Mouse (Mus musculus): ENCODE data around the gene Snx33. TPM values are rescaled to one million over a fixed set of nuclear protein-coding genes. Genes with fewer than 3 reads are reported as not detected.

Snx33 gene
- total and polyA plus RNA-seq, 3 experiments: 1.7 to 3.2 (median 2.6) TPM

- TF ChIP-seq BHLHE40 (IDR thresholded peaks at IDR 0.05; ENCODE audit: low read depth, low read length): peak; percentile 93
- TF ChIP-seq TCF12 (IDR thresholded peaks at IDR 0.05; ENCODE audit: low read depth, low read length): no peak
- peak; percentile 28 to 57; a peak in 3 of 4 replicates for TF ChIP-seq CTCF (conservative IDR thresholded peaks at IDR 0.05 in 1 of 2, IDR thresholded peaks at IDR 0.05 in 1 of 2; ENCODE audit: low read depth in 2 of 2, low read length in 2 of 2)
- no peak for TF ChIP-seq E2F4 (IDR thresholded peaks at IDR 0.05; ENCODE audit: insufficient replicate concordance, low read depth, low read length)
- no peak for TF ChIP-seq ZMIZ1 (IDR thresholded peaks at IDR 0.05; ENCODE audit: low read depth, low read length)
- peak; percentile 30; the same call in 1 of the 2 replicates for TF ChIP-seq SMC3 (IDR thresholded peaks at IDR 0.05; ENCODE audit: low read depth, low read length)
- H3K9ac ChIP-seq (ENCODE audit: insufficient read depth, low read depth): no peak overlapping the region
- H3K9me3 ChIP-seq (replicated peaks; ENCODE audit: low read length): no peaks in the 10 kb centered on the region
- DNase-seq (ENCODE audit: extremely low read depth): no peak
- H3K4me1 ChIP-seq (ENCODE audit: control insufficient read depth in 1 of 2, insufficient read depth in 2 of 2): peaks cover 14 to 21% of the 10 kb centered on the region in 2 experiments; a peak in 3 of 4 replicates
- in situ Hi-C loops (cut with MboI; ENCODE audit: low pct_ligation_motif_present, low pct_unique_long_range_greater_than_20kb, low sequenced_read_pairs) (no loop called here), dilution Hi-C loops (cut with MboI; ENCODE audit: extremely low pct_ligation_motif_present, extremely low pct_unique_long_range_greater_than_20kb, low sequenced_read_pairs) (no loop called here)
- H3K27me3 ChIP-seq (replicated peaks): peaks cover 62% of the 10 kb centered on the region
- H3K4me3 ChIP-seq (replicated peaks in 1 of 3; ENCODE audit: low read depth in 2 of 3, low read length in 2 of 3, poor library complexity in 1 of 3): no peak overlapping the region
- no peak overlapping the region for H3K4me2 ChIP-seq (ENCODE audit: insufficient read depth, low read depth, poor library complexity, severe bottlenecking)
- H3K36me3 ChIP-seq (replicated peaks in 1 of 2; ENCODE audit: control insufficient read depth in 1 of 2, insufficient read depth in 1 of 2, low read length in 1 of 2): no peaks in the 10 kb centered on the region
- no peaks in the 10 kb centered on the region for H3K79me2 ChIP-seq (replicated peaks; ENCODE audit: control insufficient read depth, extremely low read depth, insufficient read depth, poor library complexity, severe bottlenecking)
- no peak overlapping the region for H3K27ac ChIP-seq (ENCODE audit: insufficient read depth, low read depth)
Observed at GRCm38 (mm10) chr9:56886113-56886512, 42.1 kb downstream of the Snx33 start.

GRCm38 (mm10) chr9:56884328-56884727 lies 43.8 kb downstream of the Snx33 start:
- Histone ChIP-seq H3K27ac (ENCODE audit: insufficient read depth, low read depth) (no peak overlapping the region), H3K9me3 (replicated peaks; ENCODE audit: low read length) (no peaks in the 10 kb centered on the region), H3K27me3 (replicated peaks) (peaks cover 71% of the 10 kb centered on the region), H3K36me3 (replicated peaks in 1 of 2; ENCODE audit: control insufficient read depth in 1 of 2, insufficient read depth in 1 of 2, low read length in 1 of 2) (no peaks in the 10 kb centered on the region), H3K4me3 (replicated peaks in 1 of 3; ENCODE audit: low read depth in 2 of 3, low read length in 2 of 3, poor library complexity in 1 of 3) (no peak overlapping the region), H3K4me1 (ENCODE audit: control insufficient read depth in 1 of 2, insufficient read depth in 2 of 2) (peaks cover 11 to 12% of the 10 kb centered on the region in 2 experiments; a peak in 3 of 4 replicates), H3K9ac (ENCODE audit: insufficient read depth, low read depth) (no peak overlapping the region), H3K79me2 (replicated peaks; ENCODE audit: control insufficient read depth, extremely low read depth, insufficient read depth, poor library complexity, severe bottlenecking) (no peaks in the 10 kb centered on the region), H3K4me2 (ENCODE audit: insufficient read depth, low read depth, poor library complexity, severe bottlenecking) (no peak overlapping the region)
- no peak for DNase-seq (ENCODE audit: extremely low read depth)
- in situ Hi-C loops (cut with MboI; ENCODE audit: low pct_ligation_motif_present, low pct_unique_long_range_greater_than_20kb, low sequenced_read_pairs) (no loop called here), dilution Hi-C loops (cut with MboI; ENCODE audit: extremely low pct_ligation_motif_present, extremely low pct_unique_long_range_greater_than_20kb, low sequenced_read_pairs) (no loop called here)
- no peak for TF ChIP-seq MXI1 (IDR thresholded peaks at IDR 0.05; ENCODE audit: low read depth, low read length)
- no peak for TF ChIP-seq E2F4 (IDR thresholded peaks at IDR 0.05; ENCODE audit: insufficient replicate concordance, low read depth, low read length)
- TF ChIP-seq USF2 (conservative IDR thresholded peaks at IDR 0.05; ENCODE audit: low read depth, low read length): no peak

- H3K36me3 ChIP-seq (replicated peaks in 1 of 2; ENCODE audit: control insufficient read depth in 1 of 2, insufficient read depth in 1 of 2, low read length in 1 of 2): no peaks in the 10 kb centered on the region
- H3K27me3 ChIP-seq (replicated peaks): peaks cover 70% of the 10 kb centered on the region
- DNase-seq (ENCODE audit: extremely low read depth): no peak
- in situ Hi-C loops (cut with MboI; ENCODE audit: low pct_ligation_motif_present, low pct_unique_long_range_greater_than_20kb, low sequenced_read_pairs) (no loop called here), dilution Hi-C loops (cut with MboI; ENCODE audit: extremely low pct_ligation_motif_present, extremely low pct_unique_long_range_greater_than_20kb, low sequenced_read_pairs) (no loop called here)
- H3K27ac ChIP-seq (ENCODE audit: insufficient read depth, low read depth): no peak overlapping the region
- no peaks in the 10 kb centered on the region for H3K9me3 ChIP-seq (replicated peaks; ENCODE audit: low read length)
- TF ChIP-seq NELFE (IDR thresholded peaks at IDR 0.05; ENCODE audit: low read depth, low read length) (no peak), USF1 (IDR thresholded peaks at IDR 0.05; ENCODE audit: low read depth, low read length) (no peak)
- H3K4me2 ChIP-seq (ENCODE audit: insufficient read depth, low read depth, poor library complexity, severe bottlenecking): no peak overlapping the region
- H3K9ac ChIP-seq (ENCODE audit: insufficient read depth, low read depth): no peak overlapping the region
- no peaks in the 10 kb centered on the region for H3K79me2 ChIP-seq (replicated peaks; ENCODE audit: control insufficient read depth, extremely low read depth, insufficient read depth, poor library complexity, severe bottlenecking)
- no peak overlapping the region for H3K4me3 ChIP-seq (replicated peaks in 1 of 3; ENCODE audit: low read depth in 2 of 3, low read length in 2 of 3, poor library complexity in 1 of 3)
- H3K4me1 ChIP-seq (ENCODE audit: control insufficient read depth in 1 of 2, insufficient read depth in 2 of 2): peaks cover 11 to 12% of the 10 kb centered on the region in 2 experiments; a peak in 3 of 4 replicates
Observed at GRCm38 (mm10) chr9:56883470-56883869, 44.7 kb downstream of the Snx33 start.

Data from CH12.LX (cell line).